Mouse (Mus musculus) adrenal gland, postnatal 4 days (tissue): ENCODE measurements around the gene Izumo4. TPM values are rescaled to one million over a fixed set of nuclear protein-coding genes. Genes with fewer than 3 reads are reported as not detected.

Experiments
- DNase-seq, 2 experiments: peaks; one replicate each; pipeline ENCODE4 v3.0.0; 2021 to 2022; ENCODE audit warnings: low spot score in 2 of 2, mixed read lengths in 2 of 2
- total RNA-seq, 2 experiments: library from RNA; stranded (reverse); gene quantifications; 2 replicates each; pipeline ENCODE4 v1.2.3; 2021

The Izumo4 gene
- total RNA-seq, 2 experiments from 2014 or later, result 18.3 to 24.9 TPM

DNA sequence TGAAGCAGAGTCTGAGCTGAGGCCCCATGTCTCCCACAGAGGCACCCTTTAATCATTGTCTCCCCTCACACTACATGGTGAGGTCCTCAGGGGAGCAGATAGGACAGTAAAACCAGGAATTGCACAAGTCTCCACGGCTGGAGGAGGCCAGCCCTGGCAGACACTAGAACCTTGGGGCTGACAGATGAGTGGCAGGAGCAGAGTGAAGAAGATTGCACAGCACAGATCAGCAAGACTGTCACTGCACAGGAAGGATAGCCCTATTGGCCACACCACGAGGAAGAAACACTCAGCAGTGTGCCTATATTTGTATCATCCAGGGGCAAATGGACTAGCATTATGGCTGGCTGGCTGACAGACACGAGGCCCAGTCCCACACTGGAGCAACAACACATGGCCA, 8.8 kb downstream of the Izumo4 start:
- no peak for DNase-seq

DNA sequence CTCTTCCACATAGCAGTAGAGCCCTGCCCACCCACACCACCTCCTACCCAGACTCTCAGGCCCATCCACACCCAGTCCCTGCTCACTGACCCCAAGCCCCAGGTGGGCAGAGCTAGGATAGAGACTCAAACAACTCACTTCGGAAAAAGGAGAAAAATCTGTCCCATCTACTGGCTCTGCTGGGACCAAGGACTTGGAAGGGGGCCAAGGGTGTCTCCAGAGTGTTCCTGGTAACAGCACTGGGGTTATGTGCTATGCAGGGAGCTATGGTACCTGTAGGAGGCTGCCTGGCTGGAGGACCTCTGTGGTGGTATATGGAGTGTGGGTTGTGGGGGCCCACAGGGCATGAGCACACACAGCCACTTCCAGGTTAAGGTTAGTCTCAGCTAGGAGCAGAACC, 15.3 kb downstream of the Izumo4 start:
- DNase-seq, result no peak

DNA sequence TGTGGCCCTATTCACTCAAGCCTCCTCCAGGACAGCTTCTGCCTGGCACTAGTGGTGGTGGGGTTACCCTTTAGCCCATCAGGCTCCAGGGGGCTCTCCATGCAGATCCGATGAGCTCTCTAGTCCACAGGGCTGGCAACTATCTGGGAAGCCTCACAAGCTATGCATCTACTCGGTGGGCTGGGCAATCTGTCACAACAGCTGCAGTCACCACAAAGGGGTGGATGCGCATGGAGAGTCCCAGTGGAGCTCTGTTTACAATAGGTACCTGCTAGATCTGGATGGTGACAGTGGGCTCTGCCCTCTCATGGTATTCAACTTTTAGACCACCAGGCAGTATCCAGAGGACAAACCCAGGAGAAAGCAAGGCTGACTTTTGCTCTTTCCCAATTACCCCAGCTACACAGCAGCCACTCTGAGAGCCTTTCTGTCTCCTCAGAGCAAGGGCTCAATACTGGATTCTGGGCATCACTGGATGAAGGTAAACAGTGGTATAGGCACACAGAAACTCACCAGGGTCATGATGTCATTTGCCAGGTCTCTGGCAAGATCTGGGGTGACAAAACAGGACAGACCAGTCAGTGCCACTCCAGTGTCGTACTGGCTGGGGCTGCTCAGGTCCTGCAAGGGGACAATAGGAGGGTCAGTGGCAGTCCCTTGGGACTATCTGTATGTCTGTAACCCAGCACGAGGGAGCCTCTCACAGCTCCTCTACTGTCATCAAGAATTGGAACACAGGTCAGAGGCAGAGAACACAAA, 25.6 kb downstream of the Izumo4 start:
- DNase-seq, result no peak

DNA sequence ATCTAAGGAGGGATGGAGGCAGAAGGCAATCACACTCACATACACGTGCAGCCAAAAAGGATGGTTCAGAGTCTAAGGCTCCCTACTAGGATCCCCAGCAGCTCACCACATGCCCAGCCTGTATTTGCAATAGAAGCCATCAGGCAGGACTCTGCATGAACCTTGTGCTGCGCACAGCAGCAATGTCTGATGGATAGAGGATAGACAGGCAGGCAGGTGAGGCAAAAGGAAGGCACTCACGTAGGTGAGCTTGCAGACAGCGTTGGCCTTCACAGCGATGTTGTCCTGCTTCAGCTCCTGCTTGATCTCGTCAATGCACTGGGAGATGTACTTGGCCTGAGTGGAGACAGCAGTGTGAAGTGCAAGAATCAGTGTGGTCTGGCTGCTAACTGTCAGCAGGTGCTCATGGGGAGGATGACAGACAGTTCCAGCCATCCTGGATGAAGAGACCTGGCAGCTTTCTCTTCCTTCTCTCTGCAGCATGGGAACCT, 30.7 kb downstream of the Izumo4 start:
- no peak for DNase-seq

DNA sequence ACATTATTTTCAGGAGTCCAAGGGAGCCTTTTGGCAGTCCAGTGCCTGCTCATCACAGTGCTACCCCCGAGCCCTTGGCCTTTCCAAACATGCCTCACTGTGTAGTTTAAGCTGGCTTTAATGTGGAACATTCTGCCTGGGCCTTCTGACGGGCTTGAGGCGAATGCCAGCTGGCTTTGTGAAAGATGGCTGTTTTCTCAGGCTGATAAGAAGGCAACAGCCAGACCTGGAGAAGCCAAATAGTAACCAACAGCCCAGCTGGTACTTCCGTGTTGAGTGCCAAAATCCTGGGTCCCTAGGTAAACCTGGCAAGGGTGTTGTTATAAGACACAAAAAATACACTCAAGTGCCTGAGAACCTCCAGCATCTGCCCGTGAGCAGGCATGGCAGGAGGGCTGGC, 34.7 kb downstream of the Izumo4 start:
- no peak for DNase-seq

DNA sequence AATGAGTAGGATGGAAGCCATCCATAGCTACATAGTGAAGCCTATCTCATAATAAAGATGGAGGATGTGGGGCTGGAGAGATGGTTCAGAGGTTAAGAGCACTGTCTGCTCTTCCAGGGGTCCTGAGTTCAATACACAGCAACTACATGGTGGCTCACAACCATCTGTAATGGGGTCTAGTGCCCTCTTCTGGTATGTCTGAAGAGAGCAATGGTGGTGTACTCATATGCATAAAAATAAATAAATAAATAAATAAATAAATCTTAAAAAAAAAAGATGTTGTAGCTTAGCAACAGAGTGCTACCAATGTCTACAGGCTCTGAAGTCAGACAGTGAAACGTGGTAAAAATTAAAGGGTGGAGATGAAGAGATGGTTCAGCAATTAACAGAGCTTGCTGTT, 36.7 kb downstream of the Izumo4 start:
- no peak for DNase-seq

DNA sequence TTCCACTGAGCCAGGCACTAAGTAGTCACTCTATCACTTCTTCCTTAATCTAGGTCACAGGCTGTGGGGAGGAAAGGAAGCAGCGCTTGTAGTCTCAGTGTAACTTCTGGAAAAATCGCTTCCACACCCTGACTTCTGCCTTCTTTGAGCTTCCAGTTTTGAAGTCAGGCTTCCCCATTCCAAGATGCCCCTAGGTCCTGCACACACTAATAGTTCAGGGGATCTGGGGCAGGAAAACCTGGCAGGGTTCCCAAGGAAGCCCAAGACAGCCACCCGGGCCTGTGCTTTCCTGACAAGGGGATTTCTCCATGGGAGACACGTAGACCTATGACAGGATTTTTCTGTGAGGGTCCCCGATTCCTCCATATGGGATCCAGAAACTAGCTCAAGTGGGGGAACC, 39.2 kb downstream of the Izumo4 start:
- DNase-seq, result no peak

DNA sequence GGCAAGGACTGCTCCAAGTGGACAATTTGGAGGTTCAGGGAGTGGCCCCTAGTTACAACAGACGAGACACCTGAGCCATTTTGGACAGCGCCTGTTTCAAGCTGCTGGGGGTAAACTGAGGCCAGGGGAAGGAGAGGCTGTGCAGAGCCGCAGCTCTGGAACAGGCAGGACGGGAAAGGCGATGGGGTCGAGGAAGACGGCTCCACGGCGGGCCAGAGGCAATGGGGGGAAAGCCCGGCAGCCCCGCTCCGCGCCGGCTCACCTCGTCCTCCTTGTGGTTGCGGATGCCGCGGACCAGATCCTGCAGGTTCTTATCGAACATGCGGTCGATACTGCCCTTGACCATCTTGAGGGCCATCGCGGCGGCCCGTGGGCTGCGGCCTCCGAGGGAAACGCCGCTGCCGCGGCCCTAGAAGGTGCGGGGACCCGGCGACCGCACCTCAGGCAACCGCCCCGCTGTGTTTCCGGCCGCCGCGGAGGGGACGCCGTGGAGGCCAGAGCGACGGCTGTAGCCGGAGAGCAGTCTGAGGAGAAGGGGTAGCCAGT, 39.7 kb downstream of the Izumo4 start:
- DNase-seq, result no peak

DNA sequence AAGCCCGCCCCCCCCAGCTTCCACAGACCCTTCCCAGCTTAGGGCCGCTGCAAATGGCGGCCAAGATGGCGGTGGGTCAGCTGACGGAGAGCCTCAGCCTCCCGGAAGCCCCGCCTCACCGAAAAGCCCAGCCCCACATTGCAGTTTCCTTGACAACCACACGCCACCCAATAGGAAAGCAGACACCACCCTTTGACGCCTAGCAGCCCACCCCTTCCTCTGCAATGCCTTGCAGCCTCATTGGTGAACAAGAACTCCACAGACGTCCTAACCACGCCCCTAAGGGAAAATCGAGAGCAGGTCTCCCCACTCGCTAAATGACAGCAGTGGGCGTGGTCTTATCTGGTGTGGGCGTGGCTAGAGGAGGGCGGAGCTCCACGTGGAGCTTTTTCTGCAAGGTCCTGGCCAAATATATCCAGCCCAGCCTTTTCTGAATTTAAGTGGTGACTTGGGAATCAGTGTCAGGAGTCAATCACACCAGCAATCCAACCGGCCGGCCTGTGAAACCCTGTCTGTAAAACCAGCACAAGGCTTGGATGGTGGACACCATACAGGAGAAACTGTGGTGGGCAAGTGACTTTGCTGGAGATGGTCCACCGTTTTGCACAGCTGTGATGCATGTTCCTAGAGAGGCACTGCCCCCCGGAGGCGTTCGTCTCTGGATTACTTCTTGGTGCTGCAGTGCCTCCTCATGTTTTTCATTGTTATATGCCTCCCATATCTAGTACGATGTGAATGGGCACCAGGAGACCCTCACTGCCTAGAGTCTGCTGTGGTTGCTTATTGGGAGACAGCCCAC, 40.4 kb downstream of the Izumo4 start, which contains the start of gene Ap3d1:
TSS of gene Ap3d1 (minus strand) at position 85 of the 799 bp plus-strand sequence.
- peak; percentile 87 to 95 for DNase-seq

DNA sequence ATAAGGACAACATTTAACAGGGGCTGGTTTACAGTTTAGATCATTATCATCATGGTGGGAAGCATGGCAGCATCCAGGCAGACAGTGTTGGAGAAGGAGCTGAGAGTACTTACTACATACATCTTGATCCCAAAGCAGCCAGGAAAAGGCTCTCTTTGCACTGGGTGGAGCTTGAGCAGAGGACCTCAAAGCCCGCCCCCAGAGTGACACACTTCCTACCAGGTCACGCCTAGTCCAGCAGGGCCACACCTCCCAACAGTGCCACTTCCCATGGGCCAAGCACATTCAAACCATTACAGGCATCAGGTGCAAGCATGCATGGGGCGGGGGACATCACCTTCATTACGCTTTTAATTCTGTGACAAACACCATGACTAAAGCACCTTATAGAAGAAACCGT, 42.3 kb downstream of the Izumo4 start:
- DNase-seq, result no peak

DNA sequence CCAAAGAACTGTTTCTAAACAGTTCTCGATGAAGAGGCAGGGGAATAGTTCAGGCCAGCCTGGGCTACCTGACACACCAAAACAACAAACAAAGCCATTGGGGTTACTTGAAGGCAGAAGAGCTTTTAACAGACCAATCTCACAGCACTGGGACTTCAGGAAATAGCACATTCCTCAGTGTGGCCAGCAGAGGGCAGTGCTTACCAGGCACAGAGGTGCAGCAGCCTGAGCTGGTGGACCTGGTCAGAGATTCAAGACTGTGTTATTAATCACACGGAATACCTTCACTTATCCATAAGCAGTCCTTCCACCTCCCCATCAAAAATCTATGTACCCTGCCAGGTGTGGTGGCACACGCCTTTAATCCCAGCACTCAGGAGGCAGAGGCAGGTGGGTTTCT, 45.4 kb downstream of the Izumo4 start:
- DNase-seq, result peak in 1 of 2 experiments; percentile 62

DNA sequence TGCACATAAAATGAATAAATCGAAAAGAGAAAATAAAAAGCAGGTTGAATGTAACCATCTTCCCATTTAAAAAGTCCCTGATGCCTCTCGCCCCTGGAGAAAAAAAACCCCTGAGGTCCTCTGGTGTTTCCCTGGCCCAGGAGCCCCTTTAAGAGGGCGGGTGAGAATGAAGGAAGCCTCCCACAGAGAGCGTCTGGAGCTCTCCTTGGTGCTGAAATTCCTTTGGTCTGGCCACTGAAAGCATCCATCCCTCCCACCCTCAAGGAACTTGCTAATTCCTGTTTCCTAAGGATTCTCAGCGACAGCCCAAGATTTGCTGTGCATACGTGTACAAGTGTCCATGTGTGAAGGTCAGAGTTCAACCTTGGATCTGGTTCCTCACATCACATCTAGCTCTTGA, 46.6 kb downstream of the Izumo4 start:
- DNase-seq, result no peak

DNA sequence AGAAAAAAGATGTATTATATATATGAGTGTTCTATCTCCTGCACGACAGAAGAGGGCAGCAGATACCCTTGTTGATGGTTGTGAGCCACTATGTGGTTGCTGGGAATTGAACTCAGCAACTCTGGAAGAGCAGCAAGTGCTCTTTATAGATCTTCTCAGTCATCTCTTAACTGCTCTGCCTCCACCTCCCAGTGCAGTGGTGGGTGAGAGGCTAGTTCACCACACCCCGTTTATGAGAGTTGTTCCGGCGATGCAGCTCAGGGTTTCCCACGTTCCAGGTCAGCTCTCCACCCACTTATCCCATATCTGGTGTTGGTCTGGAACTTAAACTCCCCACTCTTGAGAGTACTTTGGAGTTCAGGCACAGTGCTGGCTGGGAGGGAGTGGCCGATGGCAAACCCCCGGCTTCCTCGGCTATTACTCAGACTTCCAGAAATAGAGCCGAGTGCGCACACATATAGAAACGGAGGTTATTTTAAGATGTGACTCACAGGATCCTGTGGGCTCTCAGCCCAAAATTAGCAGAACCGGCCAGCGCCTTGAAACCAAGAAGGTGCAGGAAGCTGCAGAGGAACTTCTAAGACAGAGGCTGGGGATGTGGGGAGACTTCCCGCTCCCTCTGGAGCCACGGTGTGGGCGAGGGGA, 49.3 kb downstream of the Izumo4 start:
- no peak for DNase-seq

DNA sequence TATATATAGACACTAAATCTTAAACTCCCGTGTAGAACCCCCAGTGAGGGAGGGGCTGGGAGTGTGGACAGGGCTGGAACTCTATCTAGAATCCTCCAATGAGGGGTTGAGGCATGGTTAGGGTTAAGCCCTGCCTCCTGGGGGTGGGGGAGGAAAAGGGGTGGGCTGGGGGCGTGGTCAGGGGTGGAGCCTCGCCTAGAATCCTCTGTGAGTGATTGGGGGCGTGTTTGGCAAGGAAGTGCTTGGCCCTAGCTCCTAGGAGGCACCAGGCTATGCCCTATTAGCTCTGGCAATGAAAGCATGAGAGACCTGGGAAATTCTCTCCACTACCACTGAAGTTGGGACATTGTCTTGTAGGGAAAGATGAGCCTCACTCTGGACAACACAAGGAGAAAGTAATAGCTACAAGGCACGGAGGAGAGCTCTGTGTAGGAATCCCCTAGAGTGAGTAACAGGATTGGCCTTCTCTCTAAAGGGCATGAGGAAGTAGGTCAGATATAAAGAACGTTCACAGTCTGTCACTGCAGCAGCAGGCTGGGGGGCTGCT, 50.2 kb downstream of the Izumo4 start:
- peak in 1 of 2 experiments; percentile 72 for DNase-seq

DNA sequence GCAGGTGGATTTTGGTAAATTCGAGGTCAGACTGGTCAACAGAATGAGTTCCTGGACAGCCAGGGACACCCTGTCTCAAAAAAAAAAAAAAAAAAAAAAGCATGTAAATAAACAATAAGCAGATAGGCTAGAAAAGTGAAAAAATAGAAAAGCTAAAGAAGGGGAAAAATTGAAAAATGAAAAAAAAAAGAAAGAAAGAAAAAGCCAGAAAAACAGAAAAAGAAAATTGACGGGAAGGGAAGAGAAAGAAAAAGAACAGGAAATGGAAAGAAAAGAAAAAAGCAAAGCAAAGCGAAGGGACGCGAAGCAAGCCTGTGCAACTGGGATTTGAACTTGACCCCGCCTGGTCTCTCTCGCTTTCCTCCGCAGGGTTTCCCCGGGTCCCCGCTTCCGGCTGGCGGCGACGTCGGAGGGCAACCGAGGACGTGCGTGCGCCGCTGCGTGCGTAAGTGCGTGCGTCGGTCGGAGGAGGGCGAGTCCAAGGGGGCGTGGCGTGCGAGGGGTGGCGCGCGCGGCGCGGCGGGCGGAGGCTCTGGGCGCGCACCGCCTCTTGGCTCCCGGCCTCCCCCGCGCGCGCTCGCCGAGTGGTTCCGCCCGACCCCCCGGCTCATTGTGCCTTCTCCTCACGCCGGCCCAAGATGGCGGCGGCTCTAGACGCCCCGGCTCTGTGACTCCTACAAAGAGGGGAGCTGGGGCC, 52.8 kb downstream of the Izumo4 start, which contains the start of gene Dot1l:
TSS of gene Dot1l (plus strand) at position 613 of the 697 bp plus-strand sequence.
- peak; percentile 95 to 97 for DNase-seq

Other genes starting within 250 kb of the Izumo4 start
- not detected for gene Onecut3, start 207.3 kb upstream of the Izumo4 start, total RNA-seq
- gene Atp8b3, start 163.1 kb upstream of the Izumo4 start, total RNA-seq, result under 1 TPM; 0.50 to 0.82 TPM
- 10 to 100 TPM; 71.7 to 78.9 TPM for gene Rexo1, start 140.6 kb upstream of the Izumo4 start, total RNA-seq
- 10 to 100 TPM; 14.2 to 16.5 TPM for gene Klf16, start 124.9 kb upstream of the Izumo4 start, total RNA-seq
- gene Abhd17a, start 111.8 kb upstream of the Izumo4 start, total RNA-seq, result 100 to 1,000 TPM; 106 to 112 TPM
- 10 to 100 TPM; 49.5 to 51.8 TPM for gene Scamp4, start 99.3 kb upstream of the Izumo4 start, total RNA-seq
- 1 to 10 TPM; 4.0 to 4.9 TPM for gene Adat3, start 99.3 kb upstream of the Izumo4 start, total RNA-seq
- gene Gm49322, start 96.2 kb upstream of the Izumo4 start, total RNA-seq, result 1 to 10 TPM; 3.0 to 3.4 TPM
- 100 to 1,000 TPM; 169 to 173 TPM for gene Csnk1g2, start 79.3 kb upstream of the Izumo4 start, total RNA-seq
- 10 to 100 TPM; 72.0 to 76.3 TPM for gene Btbd2, start 45.1 kb upstream of the Izumo4 start, total RNA-seq
- 100 to 1,000 TPM; 126 to 134 TPM for gene Mknk2, start 24.1 kb upstream of the Izumo4 start, total RNA-seq
- gene Mob3a, start 207 bp upstream of the Izumo4 start, total RNA-seq, result 10 to 100 TPM; 16.5 to 16.6 TPM
- 100 to 1,000 TPM in 1 of 2 experiments, 10 to 100 TPM in 1; 98.9 to 114 TPM for gene Ap3d1, start 40.1 kb downstream of the Izumo4 start, total RNA-seq
- 10 to 100 TPM; 81.2 to 83.2 TPM for gene Dot1l, start 53.0 kb downstream of the Izumo4 start, total RNA-seq
- 10 to 100 TPM; 79.5 to 79.9 TPM for gene Sf3a2, start 96.0 kb downstream of the Izumo4 start, total RNA-seq
- 100 to 1,000 TPM in 1 of 2 experiments, 10 to 100 TPM in 1; 93.7 to 105 TPM for gene Plekhj1, start 96.4 kb downstream of the Izumo4 start, total RNA-seq
- gene Amh, start 103.1 kb downstream of the Izumo4 start, total RNA-seq, result 1 to 10 TPM in 1 of 2 experiments, under 1 TPM in 1; 0.79 to 1.1 TPM
- gene Jsrp1, start 111.3 kb downstream of the Izumo4 start, total RNA-seq, result 10 to 100 TPM; 12.7 to 18.4 TPM
- gene Oaz1, start 124.5 kb downstream of the Izumo4 start, total RNA-seq, result 100 to 1,000 TPM; 668 to 717 TPM
- 1 to 10 TPM; 1.1 to 1.5 TPM for gene Lingo3, start 141.9 kb downstream of the Izumo4 start, total RNA-seq
- gene Lsm7, start 153.0 kb downstream of the Izumo4 start, total RNA-seq, result 10 to 100 TPM; 50.4 to 52.9 TPM
- gene Sppl2b, start 153.1 kb downstream of the Izumo4 start, total RNA-seq, result 10 to 100 TPM; 43.5 to 47.7 TPM
- gene Tmprss9, start 169.7 kb downstream of the Izumo4 start, total RNA-seq, result not detected
- 100 to 1,000 TPM; 162 to 179 TPM for gene Timm13, start 198.8 kb downstream of the Izumo4 start, total RNA-seq
- gene Lmnb2, start 216.1 kb downstream of the Izumo4 start, total RNA-seq, result 10 to 100 TPM; 18.5 to 23.1 TPM
- gene Gadd45b, start 227.9 kb downstream of the Izumo4 start, total RNA-seq, result 10 to 100 TPM; 10.9 to 11.1 TPM